Mouse (Mus musculus) spleen, embryonic (tissue): ENCODE measurements at regions not wholly inside any gene's neighbourhood (a gene's known extent, or its start where the extent isn't known, plus 50 kb on each side); places are given as distances from the start of the nearest gene placed in this dataset.

ENCODE experiments used
- CTCF ChIA-PET: fragments of 350-600 bp; sonication (Branson Sonifier 250); formaldehyde crosslinking; loops from one replicate; lab custom pipeline; 2022; lab: Charles Lee

- CTCF ChIA-PET, result no interaction called here
Measured at GRCm38 (mm10) chr15:69389575-69389974, 2888.9 kb upstream of the Lrrc6 start.

DNA sequence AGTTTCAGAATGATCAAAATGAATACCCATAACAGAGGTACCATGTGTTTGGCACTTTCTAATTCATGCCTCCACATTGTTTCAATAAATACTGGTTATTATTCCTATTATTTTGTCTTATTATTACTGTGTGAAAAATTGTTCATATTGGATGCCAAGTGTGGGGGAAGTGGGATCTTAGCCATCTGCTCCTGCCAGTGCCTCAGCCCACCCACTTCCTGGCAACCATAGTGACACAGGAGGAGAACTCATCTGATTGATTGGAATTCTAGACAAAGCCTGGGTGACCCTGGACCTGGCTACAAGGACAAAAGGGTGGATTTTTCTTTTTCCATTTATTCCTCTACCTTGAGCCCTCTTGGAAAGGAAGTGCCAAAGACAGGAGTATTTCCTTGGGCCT, 2886.8 kb upstream of the Lrrc6 start:
- CTCF ChIA-PET, result no interaction called here

DNA sequence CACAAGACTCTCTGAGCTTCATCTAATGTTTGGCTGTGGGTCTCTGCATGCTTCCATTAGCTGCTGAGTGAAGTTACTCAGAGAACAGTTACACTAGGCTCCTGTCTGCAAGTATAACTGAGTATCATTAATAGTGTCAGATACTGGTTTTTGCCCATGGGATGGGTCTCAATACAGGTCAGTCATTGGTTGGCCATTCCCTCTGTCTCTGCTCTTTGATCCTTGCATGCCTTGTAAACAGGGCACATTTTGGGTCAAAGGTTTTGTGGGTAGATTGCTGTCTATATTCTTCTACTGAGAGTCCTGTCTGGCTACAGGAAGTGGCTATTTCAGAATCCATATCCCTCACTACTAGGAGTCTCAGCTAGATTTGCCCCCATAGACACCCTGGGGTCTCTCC, 2864.7 kb upstream of the Lrrc6 start:
- CTCF ChIA-PET, result no interaction called here

- CTCF ChIA-PET, result no interaction called here
Measured at GRCm38 (mm10) chr15:69350053-69350739, 2849.5 kb upstream of the Lrrc6 start.

- CTCF ChIA-PET, result no interaction called here
Measured at GRCm38 (mm10) chr15:69346065-69346464, 2845.4 kb upstream of the Lrrc6 start.

DNA sequence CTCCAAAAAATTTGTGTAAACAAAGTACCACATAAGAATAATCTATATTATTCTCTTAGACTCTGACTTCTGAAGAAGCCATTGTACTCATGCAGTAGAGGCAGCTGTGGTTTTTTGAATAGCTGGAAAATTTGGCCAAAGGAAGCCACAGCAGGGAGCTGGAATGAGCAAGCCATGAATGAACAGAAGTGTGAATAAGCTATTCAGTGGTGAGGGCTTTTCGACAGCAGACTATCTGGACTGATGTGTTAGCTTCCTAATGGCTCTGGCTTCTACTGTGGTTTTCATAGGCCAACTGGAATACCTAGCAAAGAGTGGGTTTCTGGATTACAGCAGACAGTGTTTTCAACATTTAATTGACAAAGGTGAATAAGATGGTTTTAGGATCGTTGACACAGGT, 2842.0 kb upstream of the Lrrc6 start:
- CTCF ChIA-PET, result no interaction called here

DNA sequence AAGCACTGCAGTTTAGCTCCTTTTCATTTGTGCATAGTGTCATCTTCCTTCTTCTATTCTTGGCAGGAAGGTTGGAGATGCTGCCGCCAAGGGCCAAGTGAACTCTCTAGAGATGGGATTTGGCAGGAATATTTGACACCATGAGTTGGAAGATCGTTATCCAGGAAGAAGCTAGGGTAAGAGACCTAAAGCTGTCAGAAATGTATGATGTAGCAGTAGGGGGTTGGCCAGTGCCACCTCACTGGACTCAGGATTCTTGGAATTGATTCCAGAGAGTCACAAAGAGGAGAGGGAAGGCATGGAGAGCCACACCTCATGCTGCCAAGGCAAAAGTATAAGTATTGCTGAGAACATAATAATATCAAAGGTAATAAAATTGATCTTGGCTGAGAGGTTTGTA, 2835.8 kb upstream of the Lrrc6 start:
- CTCF ChIA-PET, result no interaction called here

GRCm38 (mm10) chr15:69326537-69326936, 2825.8 kb upstream of the Lrrc6 start:
- CTCF ChIA-PET, result no interaction called here

DNA sequence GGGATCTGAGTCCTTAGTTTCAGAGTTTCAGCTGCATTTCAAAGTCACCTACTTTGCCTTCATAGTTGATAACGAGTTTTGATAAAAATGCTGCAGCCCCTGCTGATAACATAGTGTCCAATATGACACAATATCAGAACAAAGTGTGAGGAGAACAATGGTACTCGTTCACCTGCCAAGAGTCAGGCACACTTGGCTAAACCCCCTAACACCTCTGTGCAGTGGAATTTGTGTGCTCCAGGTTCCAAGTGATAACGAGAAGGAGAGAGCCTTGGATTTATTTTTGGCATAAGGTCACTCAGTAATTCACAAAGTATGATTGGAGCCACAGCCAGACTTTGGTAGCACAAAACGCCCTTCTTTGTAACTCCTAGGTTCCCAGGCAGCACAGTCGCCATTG, 2802.4 kb upstream of the Lrrc6 start:
- CTCF ChIA-PET, result no interaction called here

DNA sequence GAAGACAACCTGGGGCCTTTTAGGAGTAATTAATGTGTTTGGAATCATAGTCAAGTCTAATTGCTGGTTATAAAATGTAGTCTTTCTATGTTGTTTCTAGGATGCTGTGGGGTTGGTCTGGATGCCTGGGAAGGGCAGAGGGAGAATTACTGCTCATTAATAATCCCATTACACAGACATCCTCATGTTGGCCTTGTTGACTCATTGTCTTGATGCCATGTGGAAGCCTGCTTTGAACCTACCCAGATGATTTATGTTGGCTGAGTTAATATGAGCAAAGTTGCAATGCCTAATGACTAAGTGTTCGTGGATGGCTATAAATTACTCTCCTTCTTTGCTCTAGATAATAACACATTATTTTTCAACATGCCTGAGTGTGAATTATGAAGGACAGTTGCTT, 2790.6 kb upstream of the Lrrc6 start:
- CTCF ChIA-PET, result no interaction called here

GRCm38 (mm10) chr15:69275546-69276255, 2775.0 kb upstream of the Lrrc6 start:
- CTCF ChIA-PET, result no interaction called here

GRCm38 (mm10) chr15:69274225-69274766, 2773.6 kb upstream of the Lrrc6 start:
- CTCF ChIA-PET, result no interaction called here

DNA sequence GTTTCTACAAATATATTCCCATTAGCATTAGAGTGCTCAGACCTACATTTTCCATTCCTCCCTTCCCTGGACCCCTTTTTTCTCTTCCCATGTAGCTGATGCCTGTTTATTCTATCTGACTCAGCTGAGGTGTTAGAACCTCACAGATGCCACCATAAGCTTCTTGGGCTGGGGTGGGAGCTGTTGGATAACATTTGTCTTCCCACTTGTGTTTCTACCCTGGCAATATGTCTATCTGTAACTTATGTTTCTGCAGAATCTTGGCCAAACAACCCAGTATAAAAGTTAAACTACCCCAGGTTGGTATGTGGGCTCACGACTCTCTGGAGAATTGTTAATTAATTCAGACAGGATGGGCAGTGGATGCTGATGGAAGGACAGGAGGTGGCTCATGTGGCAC, 2772.8 kb upstream of the Lrrc6 start:
- CTCF ChIA-PET, result no interaction called here

DNA sequence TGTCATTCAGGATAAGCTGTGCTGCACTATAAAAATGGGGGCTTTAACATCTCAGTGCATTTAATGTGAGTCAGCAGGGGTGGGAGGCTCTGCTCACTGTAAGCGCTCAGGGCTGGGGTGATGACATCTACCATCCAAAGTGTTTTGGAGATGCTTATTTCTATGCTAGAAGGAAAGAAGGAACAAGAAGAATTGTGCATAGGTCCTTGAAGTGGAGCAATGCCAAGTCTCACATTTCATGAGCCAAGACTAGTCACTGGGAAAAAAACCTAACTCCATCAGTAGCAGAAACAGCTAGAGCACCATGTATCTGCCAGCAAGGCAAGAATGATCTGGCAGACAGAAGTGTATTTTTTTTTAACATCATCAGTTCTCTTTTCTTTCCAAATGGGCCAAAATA, 2761.2 kb upstream of the Lrrc6 start:
- CTCF ChIA-PET, result no interaction called here

- CTCF ChIA-PET, result no interaction called here
Measured at GRCm38 (mm10) chr15:69257161-69257778, 2756.6 kb upstream of the Lrrc6 start.

- CTCF ChIA-PET, result no interaction called here
Measured at GRCm38 (mm10) chr15:69253698-69254097, 2753.0 kb upstream of the Lrrc6 start.

DNA sequence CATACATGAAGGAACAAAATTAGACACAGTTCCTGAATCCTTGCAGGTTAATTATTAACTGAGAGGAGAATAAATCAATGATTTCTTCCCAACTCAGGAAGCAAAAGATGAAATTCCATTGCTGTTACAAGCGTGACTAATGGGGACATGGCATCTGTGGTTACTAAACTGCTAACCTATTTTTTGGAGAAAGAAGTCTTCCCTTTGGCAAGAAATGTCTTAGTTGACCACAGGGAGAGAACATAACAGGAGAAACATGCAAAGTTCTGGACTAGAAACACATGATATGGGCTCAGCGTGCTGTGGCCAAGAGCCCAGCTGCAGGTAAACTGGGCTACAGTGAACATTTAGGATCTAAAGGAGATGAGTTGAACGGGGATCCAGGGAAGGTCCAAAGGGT, 2751.4 kb upstream of the Lrrc6 start:
- CTCF ChIA-PET, result no interaction called here

GRCm38 (mm10) chr15:69246190-69246966, 2745.7 kb upstream of the Lrrc6 start:
- CTCF ChIA-PET, result no interaction called here

GRCm38 (mm10) chr15:69235271-69235670, 2734.6 kb upstream of the Lrrc6 start:
- CTCF ChIA-PET, result no interaction called here

- CTCF ChIA-PET, result no interaction called here
Measured at GRCm38 (mm10) chr15:69224619-69225587, 2724.2 kb upstream of the Lrrc6 start.

DNA sequence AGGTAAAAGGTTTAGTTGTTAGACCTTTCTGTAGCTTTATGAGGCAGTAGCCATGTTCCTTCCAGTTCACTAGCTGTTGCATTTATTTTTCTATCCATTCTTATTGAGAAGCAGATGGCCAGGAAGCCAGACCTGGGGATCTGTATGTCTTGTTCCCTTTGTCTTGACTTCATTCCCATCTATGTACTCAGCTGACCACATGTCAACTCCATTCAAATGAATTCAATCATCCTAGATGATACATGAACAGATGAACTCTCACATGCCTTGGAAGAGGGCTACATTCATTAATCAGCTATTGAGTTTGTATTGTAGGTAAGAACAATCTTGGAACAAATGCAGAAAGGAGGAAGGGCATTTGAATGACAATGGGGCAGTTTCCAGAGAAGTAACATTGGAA, 2722.7 kb upstream of the Lrrc6 start:
- CTCF ChIA-PET, result no interaction called here
